Mouse (Mus musculus) brain, embryonic 14.5 days (tissue): ENCODE measurements around the gene Trmt112.

Source experiments
- CTCF ChIP-seq: fragments of 200-500 bp; IDR thresholded peaks from 2 replicates; pipeline ENCODE4 v1.5.1; 2012; ENCODE audit warnings: inconsistent platforms, mild to moderate bottlenecking, moderate library complexity, borderline replicate concordance; ENCODE audit not compliant: insufficient read depth, insufficient read length; ENCODE audit errors: extremely low read depth
- POLR2A ChIP-seq: fragments of 200-500 bp; IDR thresholded peaks from 2 replicates; pipeline ENCODE4 v1.6.1; 2012; ENCODE audit warnings: mild to moderate bottlenecking, inconsistent platforms, borderline replicate concordance; ENCODE audit not compliant: poor library complexity, insufficient read depth, insufficient read length, severe bottlenecking; ENCODE audit errors: extremely low read depth

GRCm38 (mm10) chr19:6949532-6949931 is 40.0 kb downstream of the Trmt112 start:
- TF ChIP-seq POLR2A (no peak), CTCF (no peak)
